Mouse (Mus musculus) urinary bladder, postnatal 4 days (tissue): ENCODE results near the gene Tubb4b.
"Not testable (repeated sequence)": the region's sequence is repeated elsewhere in the genome, so short reads cannot be mapped to it uniquely, and the experiment has no call there.

Source experiments
- DNase-seq, 2 experiments: peaks; one replicate each; pipeline ENCODE4 v3.0.0; 2021 to 2022; ENCODE audit warnings: low spot score in 2 of 2

Tubb4b gene

GRCm38 (mm10) chr2:25224492-25224765 lies at the start of gene Tubb4b:
TSS of gene Tubb4b (minus strand) at chr2:25224702.
- no peak for DNase-seq

- DNase-seq = no peak
These were observed 48.5 kb upstream of the Tubb4b start for GRCm38 (mm10) chr2:25273010-25273409.

GRCm38 (mm10) chr2:25272515-25272914 lies 48.0 kb upstream of the Tubb4b start:
- no peak for DNase-seq

- peak; percentile 95 to 98 for DNase-seq
These were observed 47.5 kb upstream of the Tubb4b start, which contains the start of the genes Ssna1 and Anapc2 for GRCm38 (mm10) chr2:25271827-25272511. TSS of gene Ssna1 (minus strand) at chr2:25272438. TSS of gene Anapc2 (plus strand) at chr2:25272478.

GRCm38 (mm10) chr2:25267746-25268309 lies 43.3 kb upstream of the Tubb4b start:
- DNase-seq = no peak

- DNase-seq = no peak
These were observed 42.7 kb upstream of the Tubb4b start for GRCm38 (mm10) chr2:25267241-25267640.

GRCm38 (mm10) chr2:25266720-25267119 lies 42.2 kb upstream of the Tubb4b start:
- DNase-seq = no peak

GRCm38 (mm10) chr2:25265897-25266656 lies 41.6 kb upstream of the Tubb4b start:
- no peak for DNase-seq

- no peak for DNase-seq
These were observed 40.3 kb upstream of the Tubb4b start for GRCm38 (mm10) chr2:25264851-25265250.

- DNase-seq = no peak
These were observed 39.8 kb upstream of the Tubb4b start for GRCm38 (mm10) chr2:25264286-25264660.

- DNase-seq = no peak
These were observed 39.3 kb upstream of the Tubb4b start for GRCm38 (mm10) chr2:25263623-25264285.

- DNase-seq = no peak
These were observed 38.5 kb upstream of the Tubb4b start for GRCm38 (mm10) chr2:25262795-25263622.

- peak; percentile 89 to 93 for DNase-seq
These were observed 37.8 kb upstream of the Tubb4b start, which contains the start of gene Tprn for GRCm38 (mm10) chr2:25262291-25262767. TSS of gene Tprn (plus strand) at chr2:25262618.

GRCm38 (mm10) chr2:25261870-25262269 lies 37.4 kb upstream of the Tubb4b start:
- DNase-seq = no peak

- DNase-seq = no peak
These were observed 34.4 kb upstream of the Tubb4b start for GRCm38 (mm10) chr2:25258887-25259286.

GRCm38 (mm10) chr2:25257250-25257649 lies 32.7 kb upstream of the Tubb4b start:
- DNase-seq = not testable (repeated sequence)

- DNase-seq = not testable (repeated sequence)
These were observed 32.1 kb upstream of the Tubb4b start for GRCm38 (mm10) chr2:25256443-25257109.

- DNase-seq = peak; percentile 78 to 86
These were observed 30.8 kb upstream of the Tubb4b start, which contains the start of gene Tmem203 for GRCm38 (mm10) chr2:25255284-25255779. TSS of gene Tmem203 (plus strand) at chr2:25255439.

GRCm38 (mm10) chr2:25252331-25252730 lies 27.8 kb upstream of the Tubb4b start:
- DNase-seq = no peak
